Mouse (Mus musculus) bone marrow macrophage, adult 2 months (primary cell): Measurements from ENCODE around the gene Fmo6. TPM values are rescaled to one million over a fixed set of nuclear protein-coding genes. Genes with fewer than 3 reads are reported as not detected.

ENCODE experiments used
- H3K27ac ChIP-seq: 2 replicates; pipeline ENCODE4 v1.5.1; 2012; ENCODE audit warnings: low read depth, low read length; ENCODE audit not compliant: insufficient read depth
- H3K4me1 ChIP-seq: 2 replicates; pipeline ENCODE4 v1.6.1; 2012; ENCODE audit warnings: low read length; ENCODE audit not compliant: control insufficient read depth, insufficient read depth
- H3K4me3 ChIP-seq: 2 replicates; pipeline ENCODE4 v1.5.1; 2012; ENCODE audit warnings: mild to moderate bottlenecking, low read length, moderate library complexity; ENCODE audit not compliant: insufficient read depth
- CTCF ChIP-seq: IDR thresholded peaks from 2 replicates; pipeline ENCODE4 v1.5.1; 2012; ENCODE audit warnings: low read depth, mild to moderate bottlenecking, low read length, moderate library complexity
- POLR2A ChIP-seq: IDR thresholded peaks from 2 replicates; pipeline ENCODE4 v1.6.1; 2012; ENCODE audit warnings: mild to moderate bottlenecking, low read depth, low read length, borderline replicate concordance
- polyA plus RNA-seq: library from polyadenylated mRNA; stranded (reverse); fragments of >200 nt; gene quantifications from 2 replicates; pipeline ENCODE4 v1.2.4, GENCODE M21; 2012; ENCODE audit not compliant: missing spikeins, insufficient read depth, insufficient read length

Fmo6 gene
- polyA plus RNA-seq, 1 experiment: not detected

DNA sequence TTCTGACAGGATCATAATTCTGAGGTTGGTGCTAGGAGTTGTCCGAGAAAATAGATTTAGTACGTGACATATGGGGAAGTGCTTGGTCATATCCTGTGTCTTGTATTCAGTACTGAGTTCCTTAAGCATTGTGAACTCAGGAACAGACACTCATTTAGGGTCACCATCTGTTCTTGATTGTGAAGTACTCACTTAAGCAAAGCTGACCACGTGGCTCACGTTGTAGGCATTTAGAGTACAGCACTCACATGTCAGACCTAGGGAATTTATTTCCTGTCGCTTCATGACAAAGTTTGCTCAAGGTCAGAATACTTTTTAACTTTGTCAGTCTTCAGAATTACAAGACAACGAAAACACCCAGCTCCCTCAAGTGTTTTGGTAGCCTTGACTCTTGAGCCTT lies 6.4 kb upstream of the Fmo6 start:
- Histone ChIP-seq H3K27ac (no peak overlapping the region), H3K4me1 (no peaks in the 10 kb centered on the region), H3K4me3 (no peak overlapping the region)
- TF ChIP-seq POLR2A: no peak
- TF ChIP-seq CTCF: no peak

DNA sequence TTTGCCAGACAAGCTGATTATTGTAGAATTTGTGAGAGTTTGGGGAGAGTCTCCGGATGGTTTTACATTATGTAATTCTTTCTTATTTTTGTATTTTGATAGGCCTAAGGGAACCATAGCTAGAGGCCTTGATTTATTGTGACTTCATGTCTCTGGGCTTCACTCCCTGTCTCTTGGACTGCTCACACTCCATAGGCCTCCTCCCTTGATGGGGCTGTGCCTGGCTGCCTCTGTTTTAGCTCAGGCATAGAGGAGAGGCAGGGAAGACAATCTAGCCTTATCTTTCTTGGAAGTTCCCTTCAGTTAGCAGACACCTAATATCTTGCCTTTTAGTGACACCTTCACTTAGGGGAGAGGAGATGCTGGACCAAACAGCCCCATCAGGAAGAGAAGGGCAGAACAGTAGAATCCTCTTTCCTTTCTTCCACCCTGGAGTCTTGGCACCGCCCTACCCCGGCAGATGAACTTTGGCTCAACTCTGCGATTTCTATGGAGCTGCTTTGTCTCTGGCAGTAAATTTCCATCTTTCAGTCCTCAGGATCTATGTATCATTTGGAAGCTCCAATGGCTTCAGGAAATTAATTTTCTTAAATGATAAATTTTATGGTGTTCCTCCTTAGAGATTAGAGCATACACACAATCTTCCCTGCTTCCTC lies 1.5 kb upstream of the Fmo6 start:
- TF ChIP-seq POLR2A (no peak), CTCF (no peak)
- H3K4me3 ChIP-seq: no peak overlapping the region
- no peaks in the 10 kb centered on the region for H3K4me1 ChIP-seq
- H3K27ac ChIP-seq: no peak overlapping the region

DNA sequence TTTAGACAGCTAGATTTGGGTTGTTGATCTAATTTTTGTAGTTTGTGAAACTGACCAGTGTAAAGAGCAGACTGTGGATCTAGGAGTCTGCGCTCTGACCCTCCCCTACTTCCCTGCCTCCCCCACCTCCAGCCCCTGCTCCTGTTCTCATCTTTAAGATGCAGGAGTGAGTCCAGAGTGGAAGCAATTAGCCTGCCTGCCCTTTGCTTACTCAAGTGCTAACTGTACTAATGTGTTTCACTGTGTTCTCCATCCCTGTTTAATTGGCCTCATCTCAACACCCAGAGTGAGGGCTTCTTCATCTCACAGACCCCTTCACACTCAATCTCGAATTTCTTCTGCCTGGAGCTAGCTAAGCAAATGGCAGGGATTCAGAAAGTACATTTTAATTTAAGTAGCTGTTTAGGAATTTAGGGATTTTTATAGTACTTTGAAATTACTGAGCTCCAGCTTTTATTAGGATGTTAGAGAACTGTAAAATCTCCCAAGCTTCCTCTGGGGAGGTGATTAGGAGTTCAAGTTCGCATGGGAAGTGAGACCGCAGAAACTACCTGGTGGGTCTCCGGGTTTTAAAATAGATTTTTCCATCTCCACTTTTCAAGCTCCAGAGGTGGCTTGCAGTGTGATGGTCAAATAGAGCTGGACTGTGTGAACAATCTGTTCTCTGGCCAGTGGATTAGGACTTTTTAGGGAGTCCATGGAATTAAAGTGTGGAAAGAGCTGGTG lies 818 bp upstream of the Fmo6 start:
- H3K4me3 ChIP-seq: no peak overlapping the region
- no peak for TF ChIP-seq POLR2A
- no peak for TF ChIP-seq CTCF

DNA sequence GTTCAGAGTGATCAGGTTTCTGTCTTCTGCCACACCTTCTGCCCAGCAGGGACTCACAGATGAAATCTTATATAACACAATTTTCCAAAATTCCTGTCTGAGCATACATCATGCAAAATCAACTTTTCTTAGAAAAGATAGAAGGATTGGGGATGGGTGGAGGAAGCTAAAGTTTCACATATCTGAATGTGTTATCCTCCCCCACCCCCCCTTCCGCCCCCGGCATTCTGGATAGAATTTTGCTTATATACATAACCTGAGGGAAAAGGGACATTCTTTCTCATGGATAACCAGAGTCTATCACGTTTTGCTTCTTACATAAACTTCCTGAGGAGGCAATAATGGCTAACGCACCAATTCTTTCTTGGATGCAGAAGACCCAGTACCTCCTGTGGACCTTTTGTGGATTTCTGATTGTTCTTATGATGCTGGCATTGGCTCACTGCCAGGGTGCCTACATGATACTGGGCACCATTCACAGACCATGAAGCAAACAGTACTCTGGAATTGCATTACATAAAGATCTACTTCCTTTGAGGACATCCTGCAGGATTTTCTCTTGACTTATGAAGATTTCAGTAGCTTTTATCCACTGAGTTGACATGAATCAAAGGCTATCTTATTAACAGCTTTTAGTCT lies 2.8 kb downstream of the Fmo6 start:
- Histone ChIP-seq H3K4me3 (no peak overlapping the region), H3K4me1 (no peaks in the 10 kb centered on the region), H3K27ac (no peak overlapping the region)
- TF ChIP-seq POLR2A (no peak), CTCF (no peak)

More for the DNA sequence above, 818 bp upstream of the Fmo6 start:
- Histone ChIP-seq H3K27ac (no peak overlapping the region), H3K4me1 (no peaks in the 10 kb centered on the region)

DNA sequence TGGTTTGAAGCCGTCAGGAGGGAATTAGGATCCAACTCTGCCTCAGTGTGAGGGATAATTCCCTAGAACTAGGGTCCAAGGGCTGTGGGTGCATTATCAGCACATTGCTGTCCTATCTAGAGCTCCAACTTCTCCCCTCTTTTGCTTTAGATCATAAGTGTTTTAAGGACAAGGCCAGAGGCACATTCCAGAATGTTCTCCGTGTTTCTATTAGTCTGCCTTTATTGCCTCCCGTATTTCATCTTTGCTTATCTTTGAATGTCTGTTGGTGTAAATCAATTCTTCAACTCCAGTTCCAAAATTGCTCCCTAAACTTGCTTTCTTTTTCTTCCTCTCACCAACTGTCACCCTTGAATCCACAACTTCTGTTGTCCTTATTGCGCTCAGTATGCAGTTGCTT lies 4.9 kb downstream of the Fmo6 start:
- Histone ChIP-seq H3K27ac (no peak overlapping the region), H3K4me1 (no peaks in the 10 kb centered on the region), H3K4me3 (no peak overlapping the region)
- TF ChIP-seq CTCF: no peak
- TF ChIP-seq POLR2A: no peak

DNA sequence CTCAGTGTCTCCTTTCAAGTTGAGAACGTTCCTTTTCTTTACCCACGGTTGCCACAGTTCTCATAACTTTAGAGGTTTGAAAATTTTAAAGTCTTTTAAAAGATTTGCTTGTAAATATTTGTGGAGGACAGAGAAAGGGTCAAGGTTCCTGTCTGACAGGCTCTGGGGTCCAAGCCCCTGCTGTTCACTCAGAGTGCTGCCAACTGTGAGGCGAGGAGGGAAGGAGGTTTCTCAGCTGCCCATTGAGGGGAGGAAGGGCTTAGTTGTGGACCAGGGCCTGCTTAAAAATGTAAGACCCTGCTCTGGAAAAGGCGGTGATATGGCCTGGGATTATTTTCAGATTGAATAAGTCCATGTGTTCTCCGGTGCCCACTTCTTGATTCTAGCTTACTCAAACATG lies 5.4 kb downstream of the Fmo6 start:
- H3K27ac ChIP-seq: no peak overlapping the region
- H3K4me1 ChIP-seq: no peaks in the 10 kb centered on the region
- TF ChIP-seq CTCF: no peak
- TF ChIP-seq POLR2A: no peak
- no peak overlapping the region for H3K4me3 ChIP-seq

DNA sequence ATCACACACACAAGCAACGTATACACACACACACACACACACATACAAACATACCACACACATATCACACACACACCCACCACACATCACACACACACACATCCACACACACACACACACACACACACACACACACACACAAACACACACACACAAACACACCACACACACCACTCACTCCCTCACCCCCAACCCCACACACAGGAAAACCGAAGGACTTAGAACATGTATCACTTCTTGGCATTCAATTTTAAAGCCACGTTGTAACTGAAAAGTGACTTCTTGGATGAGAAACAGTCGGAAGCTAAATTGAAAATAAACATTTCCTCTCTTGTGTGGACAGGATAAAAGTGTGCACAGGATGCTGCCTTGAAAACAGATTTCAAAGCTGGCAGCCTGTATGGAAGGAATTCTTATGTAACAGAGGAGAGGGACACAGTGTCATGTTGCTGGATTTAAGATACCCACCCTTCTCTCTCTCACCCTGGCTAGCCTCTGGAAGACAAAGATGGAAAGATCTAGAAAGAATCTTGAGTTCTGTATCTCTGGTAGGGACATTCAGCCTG lies 5.9 kb downstream of the Fmo6 start:
- Histone ChIP-seq H3K4me1 (no peaks in the 10 kb centered on the region), H3K4me3 (no peak overlapping the region), H3K27ac (no peak overlapping the region)
- TF ChIP-seq POLR2A (no peak), CTCF (no peak)

DNA sequence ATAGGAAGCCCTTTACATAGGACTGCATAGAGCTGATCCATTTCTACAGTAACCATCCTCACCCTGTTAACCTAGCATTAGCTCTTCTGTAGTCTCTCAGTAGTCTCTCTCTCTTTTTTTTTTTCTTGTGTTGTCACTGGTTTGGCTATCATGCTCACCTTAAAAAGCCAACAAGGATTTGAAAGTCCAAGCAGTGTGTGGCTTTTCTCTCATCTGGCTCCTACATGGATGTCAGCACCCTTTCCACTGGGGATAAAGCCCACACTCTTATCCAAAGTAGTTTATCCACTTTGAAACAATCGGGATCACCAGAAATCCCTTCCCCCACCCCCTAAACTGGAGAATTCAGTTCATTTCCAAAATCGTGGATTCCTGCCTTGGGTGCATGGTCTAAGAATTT lies 6.7 kb downstream of the Fmo6 start:
- Histone ChIP-seq H3K4me1 (no peaks in the 10 kb centered on the region), H3K27ac (no peak overlapping the region), H3K4me3 (no peak overlapping the region)
- TF ChIP-seq POLR2A (no peak), CTCF (no peak)

DNA sequence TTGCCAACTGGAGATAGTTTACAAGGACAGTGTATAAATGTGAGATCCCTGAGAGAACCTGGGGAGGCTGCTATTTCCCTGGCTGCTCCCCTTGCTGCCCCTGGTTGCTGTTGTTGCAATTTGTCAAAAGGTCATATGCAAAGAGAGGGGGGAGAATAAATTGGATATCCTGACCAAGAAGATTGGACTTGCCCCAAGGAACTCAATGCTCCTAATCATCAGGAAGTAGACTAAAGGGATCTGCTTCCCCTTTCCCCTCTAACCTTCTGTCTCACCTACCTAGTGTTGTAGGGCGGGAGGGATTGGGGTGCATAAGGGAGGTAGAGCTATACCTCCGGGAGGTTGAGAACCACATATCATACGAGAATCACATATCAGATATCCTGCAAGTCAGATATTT lies 8.2 kb downstream of the Fmo6 start:
- no peak overlapping the region for H3K4me3 ChIP-seq
- TF ChIP-seq POLR2A (no peak), CTCF (no peak)

DNA sequence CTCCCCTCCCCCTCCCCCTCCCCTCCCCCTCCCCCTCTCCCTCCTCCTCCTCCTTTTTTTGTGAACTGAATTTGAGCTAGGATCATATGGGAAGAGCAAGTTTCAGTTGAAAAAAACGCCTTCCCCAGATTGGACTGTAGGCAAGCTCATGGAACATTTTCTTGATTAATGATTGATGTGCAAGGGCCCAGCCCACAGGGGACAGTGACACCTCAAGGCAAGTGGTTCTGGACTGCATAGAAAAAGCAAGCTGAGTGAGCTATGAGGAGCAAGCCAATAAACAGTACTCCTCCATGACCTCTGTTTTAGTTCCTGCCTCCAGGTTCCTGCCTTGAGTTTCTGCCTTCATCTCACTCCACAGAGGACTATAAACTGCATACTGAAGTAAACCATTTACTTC lies 12.2 kb downstream of the Fmo6 start:
- TF ChIP-seq POLR2A (no peak), CTCF (no peak)
- no peak overlapping the region for H3K4me3 ChIP-seq

More for the DNA sequence above, 8.2 kb downstream of the Fmo6 start:
- Histone ChIP-seq H3K4me1 (no peaks in the 10 kb centered on the region), H3K27ac (no peak overlapping the region)

More for the DNA sequence above, 12.2 kb downstream of the Fmo6 start:
- Histone ChIP-seq H3K4me1 (no peaks in the 10 kb centered on the region), H3K27ac (no peak overlapping the region)
